Mouse (Mus musculus): ENCODE results near the gene Gal3st3. TPM values are rescaled to one million over a fixed set of nuclear protein-coding genes. Genes with fewer than 3 reads are reported as not detected.

Gene Gal3st3
- total RNA-seq, 2 experiments from 2014 or later = 106 to 107 TPM

Other genes with a start within 250 kb of the Gal3st3 start
- 10 to 100 TPM; 59.6 to 66.7 TPM for gene Rin1, start 247.8 kb upstream of the Gal3st3 start, total RNA-seq (2021)
- 1 to 10 TPM; 9.0 to 9.4 TPM for gene Cd248, start 230.3 kb upstream of the Gal3st3 start, total RNA-seq (2021)
- gene Tmem151a, start 212.8 kb upstream of the Gal3st3 start, total RNA-seq (2021) = 100 to 1,000 TPM; 164 to 171 TPM
- 10 to 100 TPM; 24.2 to 27.5 TPM for gene Yif1a, start 209.8 kb upstream of the Gal3st3 start, total RNA-seq (2021)
- 100 to 1,000 TPM; 325 to 352 TPM for gene Cnih2, start 199.8 kb upstream of the Gal3st3 start, total RNA-seq (2021)
- gene Rab1b, start 191.3 kb upstream of the Gal3st3 start, total RNA-seq (2021) = 100 to 1,000 TPM; 176 to 184 TPM
- 100 to 1,000 TPM; 220 to 226 TPM for gene Klc2, start 179.8 kb upstream of the Gal3st3 start, total RNA-seq (2021)
- 10 to 100 TPM; 66.2 to 69.4 TPM for gene Pacs1, start 25.2 kb upstream of the Gal3st3 start, total RNA-seq (2021)
- 100 to 1,000 TPM; 192 to 194 TPM for gene Sf3b2, start 2.9 kb upstream of the Gal3st3 start, total RNA-seq (2021)
- gene Catsper1, start 37.4 kb downstream of the Gal3st3 start, total RNA-seq (2021) = not detected
- gene Cst6, start 51.2 kb downstream of the Gal3st3 start, total RNA-seq (2021) = 10 to 100 TPM; 15.4 to 17.9 TPM
- gene Eif1ad, start 68.4 kb downstream of the Gal3st3 start, total RNA-seq (2021) = 10 to 100 TPM; 24.3 to 24.5 TPM
- gene Banf1, start 68.8 kb downstream of the Gal3st3 start, total RNA-seq (2021) = 10 to 100 TPM; 91.6 to 99.4 TPM
- 10 to 100 TPM; 84.0 to 85.4 TPM for gene Sart1, start 90.4 kb downstream of the Gal3st3 start, total RNA-seq (2021)
- under 1 TPM in 1 of 2 experiments, not detected in 1; 0.29 TPM for gene Tsga10ip, start 104.2 kb downstream of the Gal3st3 start, total RNA-seq (2021)
- 100 to 1,000 TPM; 168 to 192 TPM for gene Drap1, start 126.6 kb downstream of the Gal3st3 start, total RNA-seq (2021)
- 10 to 100 TPM; 60.8 to 63.3 TPM for gene AI837181, start 126.8 kb downstream of the Gal3st3 start, total RNA-seq (2021)
- gene Fosl1, start 149.2 kb downstream of the Gal3st3 start, total RNA-seq (2021) = not detected
- gene Ccdc85b, start 159.6 kb downstream of the Gal3st3 start, total RNA-seq (2021) = 10 to 100 TPM; 25.8 to 26.3 TPM
- 10 to 100 TPM; 82.9 to 86.6 TPM for gene Fibp, start 162.3 kb downstream of the Gal3st3 start, total RNA-seq (2021)
- gene Ctsw, start 170.2 kb downstream of the Gal3st3 start, total RNA-seq (2021) = 1 to 10 TPM; 2.2 to 2.7 TPM
- gene Efemp2, start 175.6 kb downstream of the Gal3st3 start, total RNA-seq (2021) = 10 to 100 TPM; 14.5 to 15.9 TPM
- gene Mus81, start 190.1 kb downstream of the Gal3st3 start, total RNA-seq (2021) = 10 to 100 TPM; 33.7 to 37.0 TPM
- 1,000 to 10,000 TPM; 1,767 to 1,844 TPM for gene Cfl1, start 192.1 kb downstream of the Gal3st3 start, total RNA-seq (2021)
- 1 to 10 TPM; 5.9 to 6.0 TPM for gene 1700020D05Rik, start 205.5 kb downstream of the Gal3st3 start, total RNA-seq (2021)
- 10 to 100 TPM; 78.7 to 83.6 TPM for gene Snx32, start 212.2 kb downstream of the Gal3st3 start, total RNA-seq (2021)